Mouse (Mus musculus) megakaryocyte progenitor cell, adult 5-6 weeks (primary cell): ENCODE data around the gene Prkag1. TPM values are rescaled to one million over a fixed set of nuclear protein-coding genes. Genes with fewer than 3 reads are reported as not detected.
"Not testable (repeated sequence)": the region's sequence is repeated elsewhere in the genome, so short reads cannot be mapped to it uniquely, and the experiment has no call there.

ENCODE experiments used
- ATAC-seq: replicated peaks from 2 replicates; pipeline ENCODE4 v1.8.0; 2016; ENCODE audit warnings: mild to moderate bottlenecking, moderate TSS enrichment, inconsistent platforms; ENCODE audit not compliant: poor library complexity
- total RNA-seq, 2 experiments: library from RNA; stranded (forward) in 1 of 2; stranded (reverse) in 1 of 2; fragments of 157-497, 149-512 nt in 1 of 2; fragments of 200-1000 nt in 1 of 2; gene quantifications; 2 replicates each; pipeline versions ENCODE4 v1.2.3 to v1.2.4; 2015 to 2017

Prkag1 gene
- total RNA-seq, 2 experiments from 2014 or later = 38.4 to 105 TPM

DNA sequence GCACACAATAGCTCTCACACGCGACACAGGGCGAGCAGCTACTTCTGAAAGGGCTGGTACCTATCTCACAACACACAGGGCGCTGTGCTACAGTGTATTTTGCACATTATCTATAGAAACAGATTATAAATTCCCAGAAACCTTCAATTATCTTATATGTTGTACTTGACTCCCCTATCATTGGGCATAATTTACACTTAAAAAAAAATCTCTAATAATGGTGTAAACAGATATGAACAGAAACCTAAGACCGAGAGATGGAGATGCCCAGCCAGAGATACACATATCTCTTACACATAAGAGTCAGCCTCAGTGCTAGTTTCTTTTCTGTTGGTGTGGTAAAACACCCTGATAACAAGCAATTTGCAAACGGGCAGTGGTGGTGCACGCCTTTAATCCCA lies 3.7 kb downstream of the Prkag1 start:
- ATAC-seq = peak; percentile 40

DNA sequence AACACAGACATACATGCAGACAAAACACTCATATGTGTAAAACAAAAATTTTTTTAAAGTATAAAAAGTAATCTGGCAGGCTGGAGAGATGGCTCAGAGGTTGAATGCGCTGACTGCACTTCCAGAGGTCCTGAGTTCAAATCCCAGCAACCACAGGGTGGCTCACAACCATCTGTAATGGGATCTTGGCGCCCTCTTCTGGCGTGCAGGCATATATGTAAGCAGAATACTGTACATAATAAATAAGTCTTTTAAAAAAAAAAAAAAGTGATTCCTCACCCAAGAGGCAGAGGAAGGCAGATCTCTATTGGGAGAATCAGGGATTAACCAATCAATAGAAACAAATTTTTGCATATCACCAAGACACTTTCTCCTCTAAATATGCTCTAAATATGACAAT lies 7.9 kb downstream of the Prkag1 start:
- ATAC-seq = no peak

DNA sequence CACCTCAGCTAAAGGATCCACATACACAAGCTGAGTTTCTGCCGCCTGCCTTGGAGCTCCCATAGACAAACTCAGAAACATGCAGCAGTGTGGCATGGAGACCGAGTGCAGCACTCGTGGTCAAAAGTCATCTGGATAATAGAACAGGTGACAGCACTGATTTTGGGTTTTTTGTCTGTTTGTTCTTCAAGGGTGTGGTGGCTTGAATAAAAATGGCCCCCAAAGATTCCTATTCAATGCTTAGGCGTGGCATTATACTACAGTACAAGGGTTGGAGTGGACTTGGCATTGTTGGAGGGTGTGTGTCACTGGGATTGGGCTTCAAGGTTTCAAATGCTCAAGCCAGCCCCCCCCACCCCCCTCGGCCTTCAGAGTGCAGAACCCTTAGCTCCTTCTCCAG lies 9.2 kb downstream of the Prkag1 start:
- ATAC-seq = no peak

DNA sequence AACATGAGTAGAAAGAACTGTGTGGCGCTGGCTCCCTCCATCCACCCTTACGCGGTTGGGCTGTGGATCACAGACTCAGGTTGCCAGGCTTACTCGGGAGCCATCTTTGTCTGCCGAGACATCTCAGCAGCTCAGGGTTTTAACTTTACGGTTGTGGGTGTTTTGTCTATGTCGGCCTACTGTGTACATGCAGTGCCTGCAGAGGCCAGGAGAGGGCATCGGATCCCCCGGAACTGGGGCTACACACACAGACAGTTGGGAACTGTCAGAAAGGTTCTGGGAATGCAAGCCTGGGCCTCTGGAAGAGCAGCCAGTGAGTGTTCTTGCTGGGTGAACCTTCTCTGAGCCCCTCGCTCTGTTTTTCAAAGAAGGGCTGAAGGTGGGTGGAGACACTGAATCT lies 9.9 kb downstream of the Prkag1 start:
- peak; percentile 70 for ATAC-seq

DNA sequence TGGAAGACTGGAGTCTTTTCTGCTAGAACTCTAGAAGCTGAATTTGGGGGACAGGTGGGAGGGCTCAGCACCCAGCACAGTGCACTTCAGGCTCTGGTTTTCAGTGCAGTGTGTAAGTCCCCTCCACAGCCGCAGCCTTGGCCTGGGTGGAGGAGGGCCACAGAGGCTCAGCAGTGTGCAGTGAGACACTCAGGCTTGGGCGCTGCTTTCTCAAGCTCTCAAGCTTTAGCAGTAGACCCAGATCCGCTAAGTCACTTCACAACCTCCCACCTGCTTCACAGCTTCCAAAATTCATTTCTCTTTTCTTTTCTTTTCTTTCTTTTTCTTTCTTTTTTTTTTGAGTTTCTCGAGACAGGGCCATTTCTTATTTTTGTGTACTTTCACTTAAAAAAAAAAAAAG lies 10.4 kb downstream of the Prkag1 start:
- no peak for ATAC-seq

DNA sequence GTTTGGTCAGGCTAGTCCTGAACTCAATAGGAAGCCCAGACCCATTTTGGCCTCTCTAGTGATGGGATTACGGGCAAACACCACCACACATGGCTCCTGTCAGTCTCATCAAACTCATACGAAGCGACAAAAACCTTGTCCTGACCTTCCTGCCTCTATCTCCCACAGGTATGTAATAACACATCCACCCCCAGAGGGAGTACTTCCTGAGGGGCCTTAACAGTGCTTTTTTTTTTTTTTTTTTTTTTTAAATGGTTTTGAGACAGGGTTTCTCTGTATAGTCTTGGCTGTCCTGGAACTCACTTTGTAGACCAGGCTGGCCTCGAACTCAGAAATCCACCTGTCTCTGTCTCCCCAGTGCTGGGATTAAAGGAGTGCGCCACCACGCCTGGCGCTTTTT lies 13.2 kb downstream of the Prkag1 start:
- no peak for ATAC-seq

DNA sequence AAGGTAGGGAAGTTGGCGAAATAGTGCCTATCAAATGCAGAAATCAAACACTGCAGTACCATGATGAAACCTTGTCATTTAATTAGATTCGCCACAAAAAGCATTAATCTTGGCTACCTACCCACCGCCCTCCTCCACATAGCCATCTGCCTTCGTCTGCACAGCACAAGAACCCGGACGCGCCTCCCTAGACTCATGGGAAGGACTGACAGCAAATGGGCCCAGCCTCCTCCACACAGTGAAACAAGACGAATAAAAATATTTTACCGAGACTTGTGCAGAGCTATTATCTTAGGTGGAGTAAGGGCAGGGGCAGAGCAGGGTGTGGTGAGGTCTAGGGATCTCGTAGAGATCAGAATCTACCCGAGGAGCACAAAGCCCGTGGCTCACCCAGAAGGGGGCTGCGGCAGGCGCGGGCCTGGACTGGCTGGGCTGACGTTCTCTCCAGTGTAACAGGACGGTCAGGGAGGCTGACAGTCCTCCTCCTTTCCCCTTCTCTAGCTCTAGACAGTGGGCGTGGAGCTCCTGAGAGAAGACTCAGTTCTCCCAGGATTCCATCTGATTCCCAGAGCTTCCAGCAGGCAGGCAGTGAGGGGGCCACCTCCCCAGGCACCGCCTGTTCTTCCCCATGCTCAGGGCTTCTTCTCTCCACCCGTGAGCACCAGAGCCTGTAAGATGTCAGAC lies 18.4 kb downstream of the Prkag1 start:
- no peak for ATAC-seq

DNA sequence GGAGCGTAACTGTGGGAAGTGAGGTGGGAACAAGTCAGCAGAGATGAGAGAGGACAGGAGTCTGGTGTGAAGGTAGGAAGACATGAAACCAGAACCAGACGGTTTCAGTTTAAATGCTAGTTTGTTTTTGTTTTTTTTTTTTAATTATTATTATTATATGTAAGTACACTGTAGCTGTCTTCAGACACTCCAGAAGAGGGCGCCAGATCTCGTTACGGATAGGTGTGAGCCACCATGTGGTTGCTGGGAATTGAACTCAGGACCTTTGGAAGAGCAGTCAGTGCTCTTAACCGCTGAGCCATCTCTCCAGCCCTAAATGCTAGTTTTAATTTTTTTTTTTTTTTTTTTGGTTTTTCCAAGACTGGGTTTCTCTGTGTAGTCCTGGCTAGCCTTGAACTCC lies 21.1 kb downstream of the Prkag1 start:
- not testable (repeated sequence) for ATAC-seq

DNA sequence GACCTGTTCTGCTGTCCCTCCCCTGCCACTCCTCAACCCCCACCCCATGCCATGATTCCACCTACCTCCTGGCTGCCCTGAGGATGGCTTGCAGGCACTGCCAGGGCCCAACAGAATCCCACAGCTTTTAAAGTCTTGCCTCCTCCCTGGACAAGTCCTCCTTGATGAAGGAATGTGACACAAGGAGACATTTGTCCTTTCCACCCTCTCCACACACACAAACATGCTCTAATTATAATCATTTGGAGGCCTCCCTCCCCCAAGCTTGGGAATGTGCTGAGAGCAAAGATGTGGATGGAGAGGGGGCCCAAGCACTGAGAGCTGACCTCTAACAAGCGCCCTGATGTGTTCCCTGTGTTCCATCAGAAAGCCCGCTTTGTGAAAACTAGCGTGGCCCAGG lies 21.9 kb downstream of the Prkag1 start, which contains the start of gene Ddn:
Gene Ddn (minus strand): TSS at position 101 of the 400 bp plus-strand sequence.
- ATAC-seq = no peak

DNA sequence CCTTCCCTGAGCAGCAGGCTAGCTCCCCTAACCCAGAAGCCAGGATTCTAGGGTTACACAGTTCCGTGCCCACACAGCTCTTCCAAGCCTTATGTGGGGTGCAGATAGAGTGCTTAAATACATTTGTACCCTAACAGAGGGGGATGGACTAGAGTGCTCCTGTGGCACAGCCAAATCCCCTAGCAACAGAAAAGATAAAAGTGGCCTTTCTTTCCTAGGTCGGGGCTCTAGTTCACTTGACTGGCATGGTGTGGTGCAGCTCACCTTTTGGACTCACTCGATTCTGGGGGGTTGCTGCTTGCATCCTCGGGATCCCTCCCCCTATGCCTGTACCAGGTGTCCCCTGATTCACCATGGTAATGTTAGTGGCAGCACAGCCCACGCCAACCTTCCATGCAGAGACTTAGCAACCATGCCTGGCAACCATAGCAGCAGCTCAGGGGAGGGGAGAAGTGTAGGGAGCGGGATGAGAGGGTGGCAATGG lies 22.6 kb downstream of the Prkag1 start:
- ATAC-seq = no peak

DNA sequence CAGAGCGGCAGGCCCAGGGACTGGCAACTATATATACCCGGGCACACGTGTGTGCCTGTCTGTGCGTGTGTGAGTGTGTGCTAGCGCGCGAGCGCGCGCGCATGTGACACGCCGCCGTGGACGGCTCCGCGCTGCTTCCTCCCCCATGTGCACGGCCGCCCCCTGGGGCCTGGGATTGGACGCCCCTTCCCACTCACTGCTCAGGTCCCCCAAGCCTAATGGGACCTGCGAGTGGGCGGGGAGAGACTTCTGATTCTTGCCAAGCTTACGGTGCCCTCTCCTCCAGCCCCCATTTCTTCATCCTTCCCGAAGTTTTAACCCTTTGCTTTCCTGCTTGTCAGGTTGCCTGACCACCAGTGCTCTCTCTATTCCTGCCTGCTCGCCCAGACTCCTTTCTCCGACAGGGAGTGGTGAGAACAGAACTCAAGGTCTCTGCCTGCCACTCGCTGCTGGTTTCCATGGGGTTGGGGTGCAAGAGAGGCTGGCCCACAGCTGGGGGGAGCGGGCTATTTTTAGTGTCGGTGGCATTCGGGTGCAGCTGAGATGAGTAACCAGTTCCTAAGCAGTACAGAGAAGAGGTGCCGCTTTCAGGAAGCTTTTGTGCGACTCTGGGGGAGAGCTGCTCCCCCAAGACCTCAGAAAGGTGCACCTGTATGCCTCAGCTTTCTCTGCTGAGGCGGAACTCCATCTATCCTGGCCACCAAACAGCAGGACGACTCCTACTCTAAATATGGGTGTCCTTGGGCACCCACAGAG lies 23.2 kb downstream of the Prkag1 start:
- ATAC-seq = no peak

DNA sequence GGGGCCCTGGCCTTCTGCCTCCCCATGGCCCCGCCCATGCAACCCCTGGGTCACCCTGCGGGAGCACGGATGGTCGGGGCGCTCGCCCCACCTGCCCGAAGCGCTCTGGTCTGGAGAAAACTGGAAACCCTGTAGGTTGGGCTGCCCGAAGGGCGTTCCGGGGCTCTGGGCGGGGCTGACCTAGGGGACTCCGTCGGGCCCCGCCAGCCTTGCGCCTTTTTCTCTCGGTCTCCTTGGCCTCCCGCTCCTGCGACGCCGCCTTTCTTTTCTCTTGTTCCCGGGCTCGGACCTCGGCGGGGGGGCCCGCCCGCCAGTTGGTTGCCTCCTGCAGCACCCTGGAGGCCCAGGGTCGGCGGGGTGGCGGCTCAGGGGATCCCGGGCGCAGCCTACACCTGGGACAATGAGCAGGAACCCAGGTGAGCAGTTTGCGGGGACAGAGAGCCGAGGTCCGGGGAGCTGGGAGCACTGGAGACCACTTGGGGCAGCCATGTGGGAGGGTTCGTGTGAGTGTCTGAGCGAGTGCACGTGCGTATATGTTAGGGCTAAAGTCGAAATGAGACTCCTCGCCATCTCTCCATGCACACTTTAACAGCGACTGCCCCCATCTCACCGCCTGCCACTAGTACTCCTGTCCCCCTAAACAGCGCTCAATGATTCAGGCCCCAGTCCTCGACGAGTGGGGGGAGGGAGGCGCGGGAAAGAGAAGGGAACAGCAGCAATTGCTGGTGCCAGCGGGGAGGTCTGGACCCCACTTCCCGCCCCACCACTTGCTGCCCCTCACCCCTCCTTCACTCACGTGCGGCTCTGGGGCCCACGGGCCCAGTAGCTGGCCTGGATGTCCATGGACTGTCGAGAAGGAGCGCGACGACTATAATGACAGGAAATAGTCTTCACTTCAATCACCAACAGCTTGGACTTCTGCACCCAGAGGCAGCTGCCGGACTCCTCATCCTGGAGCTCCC lies 24.2 kb downstream of the Prkag1 start:
- peak; percentile 32 for ATAC-seq

DNA sequence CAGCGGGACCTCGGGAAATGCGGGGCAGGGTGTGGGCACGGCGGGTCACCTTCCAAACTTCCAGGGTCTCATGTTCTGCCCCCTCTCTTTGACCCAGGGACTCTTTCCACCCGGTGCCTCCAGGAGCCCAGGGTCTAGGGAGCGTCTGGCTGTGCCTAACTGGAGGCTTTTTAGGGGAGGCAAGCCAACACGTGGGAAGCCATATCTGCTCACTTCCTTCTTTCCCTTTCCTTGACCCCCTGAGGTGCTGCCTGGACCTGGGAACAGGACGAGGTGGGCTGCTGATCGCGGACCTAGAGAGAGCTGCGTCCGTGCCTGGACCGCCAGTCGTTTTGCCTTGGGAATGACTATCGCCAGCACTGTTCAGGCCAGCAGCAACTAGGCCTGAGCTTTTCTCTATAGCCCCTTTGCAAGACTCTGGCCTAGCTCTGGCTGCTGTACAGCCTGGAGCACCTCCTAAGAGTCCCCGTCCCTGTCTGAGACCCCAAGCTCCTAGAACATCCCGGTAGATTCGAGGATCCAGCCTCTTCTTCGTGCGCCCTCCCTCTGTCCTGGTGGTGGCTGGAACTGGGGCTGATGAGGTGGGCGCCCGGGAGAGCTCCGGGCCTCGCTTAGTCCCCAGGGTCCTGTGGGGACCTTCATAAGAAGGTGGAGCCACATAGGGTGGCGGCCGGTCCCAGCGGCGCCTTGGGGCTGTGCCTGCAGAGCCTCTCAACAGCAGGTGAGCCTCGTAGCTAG lies 25.1 kb downstream of the Prkag1 start:
- no peak for ATAC-seq

DNA sequence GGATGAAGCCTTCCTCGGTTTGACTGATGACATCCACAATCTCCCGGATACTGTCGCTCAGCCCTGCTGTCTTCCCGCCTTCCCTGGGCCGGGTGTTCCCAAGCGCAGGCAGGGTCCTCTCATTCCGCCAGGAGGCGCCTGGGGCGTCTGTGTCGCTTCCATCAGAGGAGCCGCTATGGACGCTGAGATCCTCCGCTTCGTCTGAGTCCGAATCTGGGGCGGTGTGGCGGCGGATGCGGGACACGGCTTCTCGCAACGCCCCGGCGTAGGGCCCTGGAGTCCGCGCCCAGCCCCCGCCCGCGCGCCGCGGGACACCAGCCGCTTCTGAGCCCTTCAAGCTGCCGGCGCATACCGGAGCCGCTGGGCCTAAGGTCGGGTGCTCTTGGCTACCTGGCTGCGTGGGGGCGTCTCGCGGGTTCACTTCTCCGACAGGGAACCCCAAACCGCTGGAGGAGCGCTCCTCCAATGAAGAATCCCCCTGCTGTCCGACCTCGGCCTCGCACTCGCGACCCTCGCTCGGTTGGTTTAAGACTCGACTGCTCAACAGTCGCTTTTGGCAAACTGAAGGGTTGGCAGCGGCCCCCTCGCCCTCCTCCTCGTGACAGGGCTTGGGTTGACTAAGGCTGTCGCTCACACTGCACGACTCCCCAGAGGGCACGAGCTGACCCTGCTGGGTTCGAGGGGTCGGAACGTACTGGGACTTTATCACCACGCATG lies 25.8 kb downstream of the Prkag1 start:
- ATAC-seq = peak; percentile 43

DNA sequence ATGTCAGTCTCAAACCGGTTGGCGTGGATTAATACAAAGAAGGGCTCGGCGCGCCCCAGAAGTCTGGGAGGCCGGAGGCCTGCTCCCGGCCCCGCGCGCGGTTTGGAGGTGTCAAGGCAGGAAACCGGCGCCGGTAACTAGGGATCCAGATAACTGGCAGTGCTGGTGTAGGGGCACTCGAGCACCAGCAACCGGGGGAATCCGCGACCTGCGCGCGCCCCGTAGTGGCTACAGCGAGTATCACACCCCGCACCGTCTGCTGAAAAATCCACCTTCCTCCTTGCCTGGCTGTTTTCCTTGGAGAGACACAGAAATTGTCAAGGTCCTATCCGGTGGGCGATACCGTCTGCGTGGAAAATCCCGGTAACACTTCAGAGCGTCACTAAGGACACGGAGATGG lies 27.3 kb downstream of the Prkag1 start:
- peak; percentile 73 for ATAC-seq

DNA sequence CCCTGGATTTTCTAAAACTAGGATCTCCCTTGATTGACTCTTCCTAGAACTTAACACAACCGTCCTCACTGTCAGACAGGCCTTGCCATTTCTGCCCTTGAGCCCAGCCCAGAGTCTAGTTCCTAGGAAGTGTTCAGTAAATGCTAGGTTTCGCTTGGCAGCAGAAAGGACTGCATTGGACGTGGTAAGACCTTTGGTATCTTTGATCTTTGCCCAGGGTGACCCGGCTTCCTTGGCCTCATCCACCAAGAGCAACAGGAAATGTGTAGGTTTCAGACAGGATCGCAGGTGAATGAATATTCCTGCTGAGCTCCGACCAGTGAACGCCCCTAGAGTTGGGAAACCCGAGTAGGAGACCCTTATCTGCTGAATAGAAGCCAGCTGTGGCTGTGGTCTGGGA lies 28.4 kb downstream of the Prkag1 start:
- ATAC-seq = no peak

DNA sequence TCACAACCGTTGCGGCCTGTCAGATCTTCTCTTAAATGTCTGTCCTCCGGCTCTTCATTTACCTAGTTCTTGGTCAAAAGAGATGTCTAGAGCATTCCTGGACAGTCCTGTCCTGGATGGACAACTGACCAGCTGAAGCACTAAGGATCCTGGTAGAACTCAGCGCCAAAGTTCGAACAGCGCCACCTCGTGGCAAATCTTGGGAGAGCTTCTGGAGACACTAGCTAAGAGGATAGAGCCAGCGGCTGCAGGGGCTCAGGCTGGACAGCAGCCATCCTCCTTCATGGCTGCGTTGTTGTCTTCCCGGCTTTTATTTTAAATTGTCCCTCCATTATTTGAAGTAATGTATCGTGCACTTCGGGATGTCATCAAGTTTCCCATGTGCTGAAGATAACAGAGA lies 31.9 kb downstream of the Prkag1 start:
- peak; percentile 65 for ATAC-seq

DNA sequence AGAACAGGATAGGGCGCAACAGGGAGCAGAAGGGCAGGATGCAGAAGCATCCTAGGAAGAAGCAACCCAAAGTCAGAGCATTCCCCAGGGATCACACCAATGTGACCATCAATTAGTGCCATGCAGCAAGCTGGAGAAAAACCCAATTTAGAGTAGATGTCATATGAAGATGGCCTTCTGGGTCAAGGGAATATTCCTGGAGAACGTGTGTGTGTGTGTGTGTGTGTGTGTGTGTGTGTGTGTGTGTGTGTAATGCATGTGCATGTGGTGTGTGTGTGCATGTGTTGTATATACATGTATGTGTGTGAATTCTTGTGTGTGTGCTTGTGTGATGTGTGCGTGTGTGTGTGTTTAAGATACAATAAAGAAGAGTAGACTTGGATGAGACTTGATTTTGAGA lies 32.4 kb downstream of the Prkag1 start:
- ATAC-seq = no peak

DNA sequence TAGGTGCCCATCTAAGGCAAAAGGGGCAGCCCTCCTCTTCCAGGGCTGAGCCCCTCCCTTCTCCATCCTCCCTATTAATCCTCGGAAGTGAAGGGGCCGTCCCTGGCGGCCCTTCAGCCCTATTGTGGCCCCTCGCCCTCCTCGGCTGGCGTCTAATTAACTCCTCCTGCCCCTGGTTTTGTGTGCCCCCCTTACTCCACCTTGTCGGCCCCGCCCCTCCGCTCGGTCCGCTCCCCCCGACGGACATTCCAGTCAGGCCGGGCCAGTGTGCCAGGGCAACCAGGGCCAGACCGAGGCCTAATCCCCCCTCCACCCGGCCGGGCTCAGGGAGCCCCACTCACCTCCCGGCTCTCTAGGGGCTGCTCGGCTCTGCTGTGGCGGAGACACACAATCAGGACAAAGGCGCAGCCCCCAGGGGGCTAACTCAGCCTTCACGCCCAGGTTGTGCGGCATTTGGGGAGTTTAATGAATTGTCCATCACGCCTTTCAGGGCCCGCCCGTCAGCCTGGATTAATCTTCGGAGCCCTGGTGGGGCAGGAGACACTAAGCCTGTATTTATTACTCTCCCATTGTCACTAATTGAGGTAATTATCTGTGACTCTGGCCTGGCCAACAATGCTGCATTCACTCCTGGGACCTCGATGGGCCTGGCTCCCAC lies 33.4 kb downstream of the Prkag1 start:
- ATAC-seq = no peak
